Mouse (Mus musculus) olfactory bulb, adult 2 months (tissue): Measurements from ENCODE around the gene Gm45021. TPM values are rescaled to one million over a fixed set of nuclear protein-coding genes. Genes with fewer than 3 reads are reported as not detected.

Experiments used
- H3K27ac ChIP-seq: fragments of 200-500 bp; 2 replicates; pipeline ENCODE4 v1.5.1; 2012; ENCODE audit warnings: low read depth, low read length; ENCODE audit not compliant: insufficient read depth
- H3K4me1 ChIP-seq: fragments of 200-500 bp; 2 replicates; pipeline ENCODE4 v1.6.1; 2012; ENCODE audit warnings: low read length; ENCODE audit not compliant: control insufficient read depth, insufficient read depth
- H3K4me3 ChIP-seq: fragments of 200-500 bp; 2 replicates; pipeline ENCODE4 v1.5.1; 2012; ENCODE audit warnings: mild to moderate bottlenecking, low read depth, low read length, moderate library complexity; ENCODE audit not compliant: insufficient read depth
- CTCF ChIP-seq: fragments of 200-500 bp; IDR thresholded peaks from 2 replicates; pipeline ENCODE4 v1.5.1; 2012; ENCODE audit warnings: low read depth, mild to moderate bottlenecking, low read length, moderate library complexity; ENCODE audit not compliant: insufficient read depth
- POLR2A ChIP-seq: fragments of 200-500 bp; IDR thresholded peaks from 2 replicates; pipeline ENCODE4 v1.6.1; 2012; ENCODE audit warnings: mild to moderate bottlenecking, low read depth, low read length, moderate library complexity; ENCODE audit not compliant: insufficient read depth
- WGBS: fragments of 180-500 bp; shearing (Covaris S2); methylation state at CpG from one replicate; pipeline ENCODE4 v1.1.7; 2018; 5-methylcytosine and 5-hydroxymethylcytosine counted together
- polyA plus RNA-seq: library from polyadenylated mRNA; stranded (reverse); fragments of >200 nt; gene quantifications from 2 replicates; pipeline ENCODE4 v1.2.4, GENCODE M21; 2012; ENCODE audit warnings: low replicate concordance; ENCODE audit not compliant: missing spikeins, insufficient read depth, insufficient read length

Gm45021 gene
- polyA plus RNA-seq = not detected in 2 replicates

GRCm38 (mm10) chr6:48589194-48589750 lies at the start of gene Gm45021:
TSS of gene Gm45021 (plus strand) at chr6:48589610.
- TF ChIP-seq POLR2A (no peak), CTCF (no peak)
- Histone ChIP-seq H3K4me1 (peaks cover 11% of the 10 kb centered on the region), H3K27ac (no peak within 1 kb of the TSS; the same call in 1 of the 2 replicates), H3K4me3 (no peak within 1 kb of the TSS)
- WGBS = 26% methylated on average over 6 of the region's 6 CpGs

- TF ChIP-seq CTCF (no peak), POLR2A (no peak)
- 58% methylated on average over 5 of the region's 5 CpGs for WGBS
Observed at GRCm38 (mm10) chr6:48539860-48540259, 49.5 kb upstream of the Gm45021 start.

GRCm38 (mm10) chr6:48540721-48541120 lies 48.7 kb upstream of the Gm45021 start:
- Histone ChIP-seq H3K4me3 (no peak overlapping the region), H3K27ac (no peak overlapping the region), H3K4me1 (peaks cover 12% of the 10 kb centered on the region)
- WGBS = 77% methylated on average over 3 of the region's 3 CpGs
- TF ChIP-seq CTCF = no peak
- TF ChIP-seq POLR2A = no peak

More at GRCm38 (mm10) chr6:48539860-48540259, 49.5 kb upstream of the Gm45021 start:
- Histone ChIP-seq H3K27ac (no peak overlapping the region), H3K4me1 (peaks cover 12% of the 10 kb centered on the region), H3K4me3 (no peak overlapping the region)

GRCm38 (mm10) chr6:48541560-48542450 lies 47.6 kb upstream of the Gm45021 start:
- TF ChIP-seq POLR2A (no peak), CTCF (no peak)
- H3K27ac ChIP-seq = no peak overlapping the region
- H3K4me1 ChIP-seq = peaks cover 11% of the 10 kb centered on the region
- no peak overlapping the region for H3K4me3 ChIP-seq
- 65% methylated on average over 7 of the region's 7 CpGs for WGBS

- Histone ChIP-seq H3K4me3 (no peak overlapping the region), H3K4me1 (peaks cover 8% of the 10 kb centered on the region), H3K27ac (no peak overlapping the region)
- TF ChIP-seq CTCF (no peak), POLR2A (no peak)
- WGBS = 86% methylated on average over 3 of the region's 3 CpGs
Observed at GRCm38 (mm10) chr6:48542631-48543030, 46.8 kb upstream of the Gm45021 start.

GRCm38 (mm10) chr6:48545251-48545650 lies 44.2 kb upstream of the Gm45021 start:
- H3K27ac ChIP-seq = no peak overlapping the region
- no peak overlapping the region for H3K4me3 ChIP-seq
- 63% methylated on average over 5 of the region's 5 CpGs for WGBS
- 0 out of 2 replicates have a peak, but pooled peaks cover 2% of the 10 kb centered on the region for H3K4me1 ChIP-seq
- no peak for TF ChIP-seq POLR2A
- no peak for TF ChIP-seq CTCF

- WGBS = 61% methylated on average over 1 of the region's 1 CpGs
- H3K4me3 ChIP-seq = no peak overlapping the region
- TF ChIP-seq POLR2A (no peak), CTCF (no peak)
Observed at GRCm38 (mm10) chr6:48546271-48546670, 43.1 kb upstream of the Gm45021 start.

GRCm38 (mm10) chr6:48546858-48547257 lies 42.6 kb upstream of the Gm45021 start:
- H3K4me1 ChIP-seq = 0 out of 2 replicates have a peak, but pooled peaks cover 2% of the 10 kb centered on the region
- TF ChIP-seq POLR2A (no peak), CTCF (no peak)
- no peak overlapping the region for H3K27ac ChIP-seq
- H3K4me3 ChIP-seq = no peak overlapping the region
- WGBS = 43% methylated on average over 4 of the region's 4 CpGs

More at GRCm38 (mm10) chr6:48546271-48546670, 43.1 kb upstream of the Gm45021 start:
- no peak overlapping the region for H3K27ac ChIP-seq
- 0 out of 2 replicates have a peak, but pooled peaks cover 2% of the 10 kb centered on the region for H3K4me1 ChIP-seq

- no peak overlapping the region for H3K4me3 ChIP-seq
- H3K4me1 ChIP-seq = 0 out of 2 replicates have a peak, but pooled peaks cover 2% of the 10 kb centered on the region
- TF ChIP-seq POLR2A (no peak), CTCF (no peak)
- H3K27ac ChIP-seq = no peak overlapping the region
- 95% methylated on average over 6 of the region's 6 CpGs for WGBS
Observed at GRCm38 (mm10) chr6:48548314-48548713, 41.1 kb upstream of the Gm45021 start.
